Mouse (Mus musculus): Measurements from ENCODE around the gene Wdr66. TPM values are rescaled to one million over a fixed set of nuclear protein-coding genes. Genes with fewer than 3 reads are reported as not detected.

Gene Wdr66
- polyA plus RNA-seq, 1 experiment from 2014 or later = 1.4 TPM

GRCm38 (mm10) chr5:123343707-123344627 is 92.1 kb downstream of the Wdr66 start, which contains the start of gene Bcl7a:
Gene Bcl7a, plus strand, starts transcription at chr5:123343834.
- Histone ChIP-seq H3K4me3 (ENCODE audit: low read depth, low read length) (peak within 1 kb of the TSS; percentile 88), H3K27ac (ENCODE audit: low read depth, low read length) (peak within 1 kb of the TSS; percentile 98), H3K9me3 (ENCODE audit: control insufficient read depth, low read length) (no peaks in the 10 kb centered on the region), H3K36me3 (ENCODE audit: control insufficient read depth, insufficient read depth, low read length) (no peaks in the 10 kb centered on the region), H3K9ac (replicated peaks; ENCODE audit: low read depth, low read length) (peak within 1 kb of the TSS; percentile 85), H3K27me3 (ENCODE audit: control insufficient read depth, insufficient read depth, low read length) (no peaks in the 10 kb centered on the region), H3K4me2 (ENCODE audit: low read depth, low read length) (peak within 1 kb of the TSS; percentile 90), H3K4me1 (ENCODE audit: control insufficient read depth, insufficient read depth, low read length) (peaks cover 24% of the 10 kb centered on the region)
- ATAC-seq (ENCODE audit: low read depth) = peak; percentile 85
- 2% methylated on average over 68 of the region's 69 CpGs for WGBS

GRCm38 (mm10) chr5:123344628-123344962 is 92.7 kb downstream of the Wdr66 start:
- ATAC-seq (ENCODE audit: low read depth) = peak; percentile 55
- peak overlapping the region; percentile 90 for H3K4me2 ChIP-seq (ENCODE audit: low read depth, low read length)
- H3K27me3 ChIP-seq (ENCODE audit: control insufficient read depth, insufficient read depth, low read length) = no peaks in the 10 kb centered on the region
- peaks cover 24% of the 10 kb centered on the region for H3K4me1 ChIP-seq (ENCODE audit: control insufficient read depth, insufficient read depth, low read length)
- H3K9me3 ChIP-seq (ENCODE audit: control insufficient read depth, low read length) = no peaks in the 10 kb centered on the region
- peak overlapping the region; percentile 88 for H3K4me3 ChIP-seq (ENCODE audit: low read depth, low read length)
- under 1% methylated on average over 40 of the region's 51 CpGs for WGBS
- H3K27ac ChIP-seq (ENCODE audit: low read depth, low read length) = peak overlapping the region; percentile 98
- H3K36me3 ChIP-seq (ENCODE audit: control insufficient read depth, insufficient read depth, low read length) = no peaks in the 10 kb centered on the region
- H3K9ac ChIP-seq (replicated peaks; ENCODE audit: low read depth, low read length) = peak overlapping the region; percentile 85

GRCm38 (mm10) chr5:123344963-123345852 is 93.3 kb downstream of the Wdr66 start:
- H3K4me2 ChIP-seq (ENCODE audit: low read depth, low read length) = peak overlapping the region; percentile 90
- H3K9me3 ChIP-seq (ENCODE audit: control insufficient read depth, low read length) = no peaks in the 10 kb centered on the region
- WGBS = under 1% methylated on average over 83 of the region's 87 CpGs
- H3K4me3 ChIP-seq (ENCODE audit: low read depth, low read length) = peak overlapping the region; percentile 88
- H3K27ac ChIP-seq (ENCODE audit: low read depth, low read length) = peak overlapping the region; percentile 98
- H3K9ac ChIP-seq (replicated peaks; ENCODE audit: low read depth, low read length) = peak overlapping the region; percentile 85
- H3K4me1 ChIP-seq (ENCODE audit: control insufficient read depth, insufficient read depth, low read length) = peaks cover 24% of the 10 kb centered on the region
- peak; percentile 64 for ATAC-seq (ENCODE audit: low read depth)
- no peaks in the 10 kb centered on the region for H3K36me3 ChIP-seq (ENCODE audit: control insufficient read depth, insufficient read depth, low read length)
- H3K27me3 ChIP-seq (ENCODE audit: control insufficient read depth, insufficient read depth, low read length) = no peaks in the 10 kb centered on the region

- Histone ChIP-seq H3K9me3 (ENCODE audit: control insufficient read depth, low read length) (no peaks in the 10 kb centered on the region), H3K9ac (replicated peaks; ENCODE audit: low read depth, low read length) (peak overlapping the region; percentile 85), H3K27ac (ENCODE audit: low read depth, low read length) (peak overlapping the region; percentile 98), H3K27me3 (ENCODE audit: control insufficient read depth, insufficient read depth, low read length) (no peaks in the 10 kb centered on the region), H3K36me3 (ENCODE audit: control insufficient read depth, insufficient read depth, low read length) (no peaks in the 10 kb centered on the region), H3K4me3 (ENCODE audit: low read depth, low read length) (peak overlapping the region; percentile 88), H3K4me1 (ENCODE audit: control insufficient read depth, insufficient read depth, low read length) (peaks cover 24% of the 10 kb centered on the region), H3K4me2 (ENCODE audit: low read depth, low read length) (peak overlapping the region; percentile 90)
- WGBS = 2% methylated on average over 21 of the region's 22 CpGs
- ATAC-seq (ENCODE audit: low read depth) = peak; percentile 21; the same call in 1 of the 2 replicates
These were observed 94.2 kb downstream of the Wdr66 start for GRCm38 (mm10) chr5:123345853-123346654.

- H3K27me3 ChIP-seq (ENCODE audit: control insufficient read depth, insufficient read depth, low read length) = no peaks in the 10 kb centered on the region
- peak overlapping the region; percentile 85; the same call in 1 of the 2 replicates for H3K9ac ChIP-seq (replicated peaks; ENCODE audit: low read depth, low read length)
- peaks cover 24% of the 10 kb centered on the region for H3K4me1 ChIP-seq (ENCODE audit: control insufficient read depth, insufficient read depth, low read length)
- no peaks in the 10 kb centered on the region for H3K9me3 ChIP-seq (ENCODE audit: control insufficient read depth, low read length)
- H3K36me3 ChIP-seq (ENCODE audit: control insufficient read depth, insufficient read depth, low read length) = no peaks in the 10 kb centered on the region
- no peak for ATAC-seq (ENCODE audit: low read depth)
- H3K4me2 ChIP-seq (ENCODE audit: low read depth, low read length) = peak overlapping the region; percentile 90
- peak overlapping the region; percentile 98 for H3K27ac ChIP-seq (ENCODE audit: low read depth, low read length)
- H3K4me3 ChIP-seq (ENCODE audit: low read depth, low read length) = peak overlapping the region; percentile 88
- WGBS = 48% methylated on average over 7 of the region's 7 CpGs
These were observed 94.9 kb downstream of the Wdr66 start for GRCm38 (mm10) chr5:123346701-123347270.

GRCm38 (mm10) chr5:123347985-123348384 is 96.1 kb downstream of the Wdr66 start:
- H3K9me3 ChIP-seq (ENCODE audit: control insufficient read depth, low read length) = no peaks in the 10 kb centered on the region
- no peak overlapping the region for H3K4me3 ChIP-seq (ENCODE audit: low read depth, low read length)
- H3K4me2 ChIP-seq (ENCODE audit: low read depth, low read length) = no peak overlapping the region
- WGBS = 92% methylated on average over 2 of the region's 2 CpGs
- no peak for ATAC-seq (ENCODE audit: low read depth)
- no peak overlapping the region for H3K9ac ChIP-seq (replicated peaks; ENCODE audit: low read depth, low read length)
- no peak overlapping the region; the same call in 1 of the 2 replicates for H3K27ac ChIP-seq (ENCODE audit: low read depth, low read length)
- no peaks in the 10 kb centered on the region for H3K36me3 ChIP-seq (ENCODE audit: control insufficient read depth, insufficient read depth, low read length)
- peaks cover 24% of the 10 kb centered on the region for H3K4me1 ChIP-seq (ENCODE audit: control insufficient read depth, insufficient read depth, low read length)
- no peaks in the 10 kb centered on the region for H3K27me3 ChIP-seq (ENCODE audit: control insufficient read depth, insufficient read depth, low read length)

GRCm38 (mm10) chr5:123350386-123350785 is 98.5 kb downstream of the Wdr66 start:
- no peak for ATAC-seq (ENCODE audit: low read depth)
- H3K27me3 ChIP-seq (ENCODE audit: control insufficient read depth, insufficient read depth, low read length) = no peaks in the 10 kb centered on the region
- H3K36me3 ChIP-seq (ENCODE audit: control insufficient read depth, insufficient read depth, low read length) = no peaks in the 10 kb centered on the region
- no peaks in the 10 kb centered on the region for H3K9me3 ChIP-seq (ENCODE audit: control insufficient read depth, low read length)
- no peak overlapping the region for H3K4me2 ChIP-seq (ENCODE audit: low read depth, low read length)
- H3K9ac ChIP-seq (replicated peaks; ENCODE audit: low read depth, low read length) = no peak overlapping the region
- peaks cover 18% of the 10 kb centered on the region for H3K4me1 ChIP-seq (ENCODE audit: control insufficient read depth, insufficient read depth, low read length)
- no peak overlapping the region for H3K4me3 ChIP-seq (ENCODE audit: low read depth, low read length)
- H3K27ac ChIP-seq (ENCODE audit: low read depth, low read length) = no peak overlapping the region
- 75% methylated on average over 10 of the region's 10 CpGs for WGBS

- peaks cover 34% of the 10 kb centered on the region for H3K36me3 ChIP-seq (ENCODE audit: control insufficient read depth, insufficient read depth, low read length)
- H3K9ac ChIP-seq (replicated peaks; ENCODE audit: low read depth, low read length) = no peak overlapping the region
- 89% methylated on average over 11 of the region's 11 CpGs for WGBS
- ATAC-seq (ENCODE audit: low read depth) = no peak
- H3K27ac ChIP-seq (ENCODE audit: low read depth, low read length) = no peak overlapping the region
- no peak overlapping the region for H3K4me3 ChIP-seq (ENCODE audit: low read depth, low read length)
- H3K4me1 ChIP-seq (ENCODE audit: control insufficient read depth, insufficient read depth, low read length) = no peaks in the 10 kb centered on the region
- H3K9me3 ChIP-seq (ENCODE audit: control insufficient read depth, low read length) = no peaks in the 10 kb centered on the region
- H3K27me3 ChIP-seq (ENCODE audit: control insufficient read depth, insufficient read depth, low read length) = no peaks in the 10 kb centered on the region
- H3K4me2 ChIP-seq (ENCODE audit: low read depth, low read length) = no peak overlapping the region
These were observed 104.0 kb downstream of the Wdr66 start for GRCm38 (mm10) chr5:123355918-123356317.
